Mouse (Mus musculus) G1E (cell line): ENCODE data around the gene Asf1b. TPM values are rescaled to one million over a fixed set of nuclear protein-coding genes. Genes with fewer than 3 reads are reported as not detected.

ENCODE experiments used
- ATAC-seq: 2 replicates; pipeline ENCODE4 v1.8.0; 2016; ENCODE audit warnings: mild to moderate bottlenecking; ENCODE audit not compliant: insufficient number of reproducible peaks, poor library complexity, low FRiP score, severe bottlenecking; ENCODE audit errors: extremely low read depth
- DNase-seq: peaks from one replicate; pipeline ENCODE4 v3.0.0; 2012; ENCODE audit warnings: low spot score
- H3K27me3 ChIP-seq: 2 replicates; pipeline ENCODE4 v1.6.1; 2012; ENCODE audit warnings: mild to moderate bottlenecking, low read length, inconsistent platforms; ENCODE audit not compliant: insufficient read depth
- H3K36me3 ChIP-seq: replicated peaks from 2 replicates; pipeline ENCODE3; 2012; ENCODE audit warnings: mild to moderate bottlenecking, inconsistent platforms
- H3K4me1 ChIP-seq: 2 replicates; pipeline ENCODE4 v1.6.1; 2012; ENCODE audit warnings: low read depth, low read length, inconsistent platforms, mixed read lengths; ENCODE audit not compliant: insufficient read depth
- H3K4me3 ChIP-seq: 2 replicates; pipeline ENCODE4 v1.5.1; 2012; ENCODE audit warnings: low read depth, mild to moderate bottlenecking, inconsistent platforms, low read length, moderate library complexity, mixed read lengths
- H3K9me3 ChIP-seq: replicated peaks from 2 replicates; pipeline ENCODE4 v1.6.1; 2012; ENCODE audit warnings: inconsistent platforms
- CTCF ChIP-seq: IDR thresholded peaks from 2 replicates; pipeline ENCODE4 v1.5.1; 2012; ENCODE audit warnings: low read depth, low read length, inconsistent platforms, mixed read lengths
- GATA1 ChIP-seq: IDR thresholded peaks from 2 replicates; pipeline ENCODE4 v1.6.1; 2012; ENCODE audit warnings: borderline replicate concordance, low read length, inconsistent platforms, mixed read lengths
- GATA2 ChIP-seq: IDR thresholded peaks from 2 replicates; pipeline ENCODE4 v1.6.1; 2012; ENCODE audit warnings: low read depth, low read length, inconsistent platforms, borderline replicate concordance
- POLR2AphosphoS5 ChIP-seq: IDR thresholded peaks from 2 replicates; pipeline ENCODE4 v1.6.1; 2012; ENCODE audit warnings: low read depth, low read length, inconsistent platforms; ENCODE audit not compliant: insufficient replicate concordance
- TAL1 ChIP-seq: conservative IDR thresholded peaks from 2 replicates; pipeline ENCODE4 v1.6.1; 2012; ENCODE audit warnings: low read depth, low read length, inconsistent platforms, mixed read lengths
- polyA plus RNA-seq: library from polyadenylated mRNA; stranded (reverse); fragments of >175 nt; gene quantifications from 2 replicates; pipeline ENCODE4 v1.2.3, GENCODE M21; 2012
- total RNA-seq, 2 experiments: library from RNA; stranded (forward) in 1 of 2; stranded (reverse) in 1 of 2; fragments of 200-1000 nt in 1 of 2; fragments of >200 nt in 1 of 2; fragmentation: Nextera tagmentation in 1 of 2; gene quantifications; 2 replicates each; pipeline ENCODE4 v1.2.3; 2014 to 2017

The Asf1b gene
- total and polyA plus RNA-seq, 3 experiments, result 87.4 to 383 (median 88.6) TPM

DNA sequence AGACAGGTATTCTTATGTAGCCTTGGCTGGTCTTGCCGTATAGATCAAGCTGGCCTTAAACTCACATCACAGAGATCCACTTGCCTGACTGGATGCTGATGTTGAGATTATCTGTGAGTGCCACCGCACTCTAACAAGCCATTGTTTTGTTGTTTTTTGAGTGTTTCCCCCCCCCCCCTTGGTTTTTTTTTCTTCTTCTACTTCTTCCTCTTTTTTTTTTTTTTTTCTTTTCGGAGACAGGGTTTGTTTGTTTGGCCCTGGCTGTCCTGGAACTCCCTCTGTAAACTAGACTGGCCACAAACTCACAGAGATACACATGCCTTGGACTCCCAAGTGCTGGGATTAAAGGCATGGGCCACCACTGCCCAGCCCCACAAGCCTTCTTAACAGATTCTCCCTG lies 38.7 kb downstream of the Asf1b start:
- Histone ChIP-seq H3K36me3 (peaks cover 59% of the 10 kb centered on the region), H3K4me1 (peaks cover 44% of the 10 kb centered on the region), H3K27me3 (no peaks in the 10 kb centered on the region), H3K9me3 (no peaks in the 10 kb centered on the region), H3K4me3 (no peak overlapping the region)
- DNase-seq, result no peak
- no peak for ATAC-seq
- TF ChIP-seq POLR2AphosphoS5 (no peak), GATA2 (no peak), TAL1 (no peak), CTCF (no peak), GATA1 (no peak)

DNA sequence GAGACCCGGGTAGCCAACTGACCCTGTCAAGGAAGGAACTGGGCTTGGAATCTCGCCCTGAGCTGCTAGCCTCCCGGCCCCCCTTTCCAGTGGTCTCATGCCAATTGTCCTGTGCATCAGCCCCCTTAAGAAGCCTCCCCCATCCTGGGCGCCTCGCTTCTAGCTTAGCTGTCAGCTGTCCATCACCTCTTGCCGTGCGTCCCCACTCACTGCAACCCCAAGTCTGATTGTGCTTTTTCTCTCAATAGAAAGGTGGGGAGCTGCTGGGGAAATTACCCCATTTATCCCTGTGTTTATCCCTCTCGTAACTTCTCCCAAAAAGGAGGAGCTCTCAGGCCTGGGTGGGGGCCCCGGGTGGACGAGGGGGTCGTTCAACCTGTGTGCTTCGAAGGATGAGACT lies 40.7 kb downstream of the Asf1b start:
- TF ChIP-seq TAL1 (no peak), POLR2AphosphoS5 (no peak), CTCF (no peak), GATA2 (no peak), GATA1 (no peak)
- H3K36me3 ChIP-seq, result peaks cover 63% of the 10 kb centered on the region
- ATAC-seq (no peak), DNase-seq (no peak)
- H3K4me3 ChIP-seq, result peak overlapping the region; percentile 90; the same call in 1 of the 2 replicates
- H3K4me1 ChIP-seq, result peaks cover 48% of the 10 kb centered on the region
- H3K9me3 ChIP-seq, result no peaks in the 10 kb centered on the region
- no peaks in the 10 kb centered on the region for H3K27me3 ChIP-seq

DNA sequence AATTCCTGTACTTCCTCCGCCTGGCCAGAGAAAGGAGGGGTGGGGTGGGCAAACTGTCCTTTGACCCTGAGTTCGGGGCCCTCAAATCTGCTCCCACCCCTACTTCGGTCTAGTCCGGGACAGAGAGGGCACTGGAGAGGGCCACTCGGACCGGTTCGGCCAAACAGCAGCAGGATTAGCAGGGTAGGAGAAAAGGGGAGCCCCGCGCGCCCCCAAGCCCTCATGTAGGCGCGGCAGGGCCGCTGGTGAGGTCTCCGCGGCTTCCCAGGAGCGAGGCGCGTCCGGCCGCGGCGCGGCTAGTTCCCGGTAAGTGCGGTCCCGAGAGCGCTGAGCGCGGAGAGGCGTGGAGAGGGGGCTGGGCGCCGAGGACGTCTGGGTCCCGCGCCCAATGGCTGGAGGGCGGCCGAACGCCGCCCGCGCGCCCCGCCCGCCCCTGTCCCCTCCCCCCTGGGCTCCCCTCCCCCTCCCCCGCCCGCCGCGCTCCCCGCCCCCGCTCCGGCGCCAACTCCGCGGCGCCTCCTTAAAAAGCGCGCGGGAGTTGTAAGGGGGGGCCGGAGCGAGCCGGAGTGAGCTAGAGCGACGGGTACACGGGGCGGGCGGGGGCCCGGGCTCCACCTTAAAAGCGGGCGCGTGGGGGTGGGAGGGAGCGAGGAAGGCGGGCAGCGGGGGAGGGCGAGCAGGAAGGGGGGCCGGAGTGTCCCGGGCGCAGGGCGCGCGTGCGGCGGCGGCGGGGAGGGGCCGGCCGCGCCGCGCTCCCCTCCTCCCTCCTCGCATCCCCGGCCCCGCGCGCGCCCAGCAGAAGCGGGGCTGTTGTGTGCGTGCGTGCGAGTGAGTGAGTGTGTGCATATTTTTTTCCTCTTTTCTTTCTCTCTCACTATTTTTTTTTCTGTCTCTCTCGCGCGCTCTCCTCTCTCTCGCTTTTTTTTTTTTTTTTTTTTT lies 41.5 kb downstream of the Asf1b start:
- Histone ChIP-seq H3K4me3 (peak overlapping the region; percentile 90), H3K4me1 (peaks cover 56% of the 10 kb centered on the region), H3K27me3 (no peaks in the 10 kb centered on the region), H3K36me3 (peaks cover 63% of the 10 kb centered on the region), H3K9me3 (peaks cover 2% of the 10 kb centered on the region; the same call in 1 of the 2 replicates)
- DNase-seq (peak; percentile 88), ATAC-seq (peak; percentile 76)
- no peak for TF ChIP-seq POLR2AphosphoS5
- TF ChIP-seq GATA2, result no peak
- no peak for TF ChIP-seq TAL1
- no peak for TF ChIP-seq CTCF
- no peak for TF ChIP-seq GATA1

DNA sequence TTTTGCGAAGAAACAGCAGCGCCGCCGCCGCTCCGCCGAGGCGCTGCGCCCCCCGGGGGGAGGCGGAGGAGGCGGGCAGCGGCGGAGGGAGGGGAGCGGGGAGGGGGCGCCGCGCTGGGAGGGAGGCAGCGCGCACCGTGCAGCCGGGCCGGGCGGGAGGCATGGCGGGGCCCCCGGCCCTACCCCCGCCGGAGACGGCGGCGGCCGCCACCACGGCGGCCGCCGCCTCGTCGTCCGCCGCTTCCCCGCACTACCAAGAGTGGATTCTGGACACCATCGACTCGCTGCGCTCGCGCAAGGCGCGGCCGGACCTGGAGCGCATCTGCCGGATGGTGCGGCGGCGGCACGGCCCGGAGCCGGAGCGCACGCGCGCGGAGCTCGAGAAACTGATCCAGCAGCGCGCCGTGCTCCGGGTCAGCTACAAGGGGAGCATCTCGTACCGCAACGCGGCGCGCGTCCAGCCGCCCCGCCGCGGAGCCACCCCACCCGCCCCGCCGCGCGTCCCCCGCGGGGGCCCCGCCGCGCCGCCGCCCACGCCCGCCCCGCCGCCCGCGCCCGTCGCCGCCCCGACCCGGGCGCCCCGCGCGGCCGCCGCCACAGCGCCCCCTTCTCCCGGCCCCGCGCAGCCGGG lies 42.3 kb downstream of the Asf1b start, which contains the start of gene Samd1:
Samd1 (plus strand) TSS at position 162 of the 631 bp plus-strand sequence.
- no peak for TF ChIP-seq CTCF
- TF ChIP-seq GATA2, result no peak
- TF ChIP-seq POLR2AphosphoS5, result no peak
- TF ChIP-seq TAL1, result no peak
- no peak for TF ChIP-seq GATA1
- Histone ChIP-seq H3K4me3 (peak within 1 kb of the TSS; percentile 90), H3K27me3 (no peaks in the 10 kb centered on the region), H3K9me3 (peaks cover 2% of the 10 kb centered on the region; the same call in 1 of the 2 replicates), H3K4me1 (peaks cover 54% of the 10 kb centered on the region), H3K36me3 (peaks cover 66% of the 10 kb centered on the region)
- ATAC-seq, result no peak
- peak; percentile 61 for DNase-seq

DNA sequence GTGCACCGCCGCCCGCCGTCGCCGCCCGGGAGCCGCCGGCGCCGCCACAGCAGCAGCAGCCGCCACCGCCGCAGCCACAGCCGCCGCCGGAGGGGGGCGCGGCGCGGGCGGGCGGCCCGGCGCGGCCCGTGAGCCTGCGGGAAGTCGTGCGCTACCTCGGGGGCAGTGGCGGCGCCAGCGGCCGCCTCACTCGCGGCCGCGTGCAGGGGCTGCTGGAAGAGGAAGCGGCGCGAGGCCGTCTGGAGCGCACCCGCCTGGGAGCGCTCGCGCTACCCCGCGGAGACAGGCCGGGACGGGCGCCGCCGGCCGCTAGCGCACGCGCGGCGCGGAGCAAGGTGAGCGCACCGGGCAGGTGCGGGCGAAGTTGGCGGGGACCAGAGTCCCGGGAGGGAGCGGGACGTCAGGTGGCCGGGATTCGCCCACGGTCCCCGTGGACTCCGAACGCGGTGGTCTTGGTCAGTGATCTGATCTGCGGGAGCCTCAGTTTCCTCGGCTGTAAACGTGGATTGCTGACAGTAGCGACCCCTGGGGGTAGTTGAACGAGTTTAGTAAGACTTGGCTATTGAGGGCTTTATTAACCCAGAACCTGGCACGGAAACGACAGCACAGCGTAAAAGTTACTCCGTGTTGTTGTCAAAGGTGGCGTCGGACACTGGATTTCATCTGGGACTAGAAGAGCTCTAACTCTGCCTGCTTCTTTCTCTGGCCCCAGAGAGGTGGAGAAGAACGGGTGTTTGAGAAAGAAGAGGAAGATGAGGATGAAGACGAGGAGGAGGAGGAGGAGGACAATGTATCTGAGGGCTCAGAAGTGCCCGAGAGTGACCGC lies 43.1 kb downstream of the Asf1b start:
- no peak for ATAC-seq
- H3K4me1 ChIP-seq, result peaks cover 62% of the 10 kb centered on the region
- TF ChIP-seq CTCF, result peak; percentile 27; the same call in 1 of the 2 replicates
- no peak for TF ChIP-seq GATA1

DNA sequence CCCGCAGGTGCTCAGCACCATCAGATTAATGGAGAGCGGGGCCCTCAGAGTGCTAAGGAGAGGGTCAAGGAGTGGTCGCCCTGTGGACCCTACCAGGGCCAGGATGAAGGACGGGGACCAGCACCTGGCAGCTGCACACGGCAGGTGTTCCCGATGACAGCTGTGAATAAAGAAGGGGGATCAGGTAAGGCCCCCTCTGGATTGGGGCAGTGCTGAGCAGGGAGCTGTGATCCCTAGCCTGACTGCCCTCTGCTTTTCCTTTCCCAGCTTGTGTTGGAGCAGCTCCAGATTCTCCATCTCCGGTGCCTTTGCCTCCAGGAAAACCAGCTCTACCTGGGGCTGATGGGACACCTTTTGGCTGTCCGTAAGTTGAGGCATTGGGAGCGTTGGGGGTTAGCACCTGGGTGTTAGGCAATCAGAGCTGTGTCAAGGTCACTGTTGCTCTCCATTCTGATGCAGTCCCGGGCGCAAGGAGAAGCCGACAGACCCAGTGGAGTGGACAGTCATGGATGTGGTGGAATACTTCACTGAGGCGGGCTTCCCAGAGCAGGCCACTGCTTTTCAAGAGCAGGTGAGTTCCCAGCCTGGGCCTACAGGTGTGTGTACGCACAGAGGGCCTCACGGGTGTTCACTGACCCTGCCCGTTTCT lies 43.9 kb downstream of the Asf1b start:
- peaks cover 72% of the 10 kb centered on the region for H3K36me3 ChIP-seq
- no peaks in the 10 kb centered on the region for H3K27me3 ChIP-seq
- peaks cover 2% of the 10 kb centered on the region; the same call in 1 of the 2 replicates for H3K9me3 ChIP-seq
- ATAC-seq (no peak), DNase-seq (no peak)
- peaks cover 64% of the 10 kb centered on the region for H3K4me1 ChIP-seq
- peak overlapping the region; percentile 90 for H3K4me3 ChIP-seq
- TF ChIP-seq TAL1 (no peak), GATA1 (no peak), GATA2 (no peak), POLR2AphosphoS5 (no peak), CTCF (no peak)

More for the DNA sequence above, 43.1 kb downstream of the Asf1b start:
- peak; percentile 69 for DNase-seq
- no peaks in the 10 kb centered on the region for H3K27me3 ChIP-seq
- peaks cover 2% of the 10 kb centered on the region; the same call in 1 of the 2 replicates for H3K9me3 ChIP-seq
- peaks cover 71% of the 10 kb centered on the region for H3K36me3 ChIP-seq
- H3K4me3 ChIP-seq, result peak overlapping the region; percentile 90
